Mouse (Mus musculus) adrenal gland, adult 8-10 months (tissue): ENCODE measurements around the gene St6galnac3. TPM values are rescaled to one million over a fixed set of nuclear protein-coding genes. Genes with fewer than 3 reads are reported as not detected.

Source experiments
- DNase-seq: peaks from one replicate; pipeline ENCODE4 v3.0.0; 2022
- total RNA-seq, 4 experiments: library from RNA; stranded (reverse); gene quantifications; 2 replicates each; pipeline ENCODE4 v1.2.4; 2022

St6galnac3 gene
- total RNA-seq, 4 experiments from 2014 or later: 7.7 to 25.4 (median 16.9) TPM

DNA sequence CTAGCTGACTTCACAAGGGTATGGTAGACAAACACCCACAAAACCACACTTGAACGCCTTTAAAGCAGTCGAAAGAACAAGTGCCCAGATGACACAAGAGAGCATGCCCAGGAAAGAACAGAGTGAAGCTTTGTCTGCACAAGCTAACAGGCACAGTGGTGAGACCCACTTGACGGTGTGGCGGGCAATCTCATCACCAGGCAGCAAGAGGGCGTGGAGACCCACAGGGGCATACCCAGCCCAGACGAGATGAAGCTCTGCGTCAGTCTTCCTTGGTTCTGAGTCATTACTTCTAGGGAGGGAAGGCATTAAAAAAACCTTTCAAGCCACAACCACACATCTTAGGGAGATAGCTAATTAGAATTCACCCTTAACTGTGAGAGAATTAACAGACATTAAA, 79.2 kb downstream of the St6galnac3 start:
- DNase-seq: no peak

DNA sequence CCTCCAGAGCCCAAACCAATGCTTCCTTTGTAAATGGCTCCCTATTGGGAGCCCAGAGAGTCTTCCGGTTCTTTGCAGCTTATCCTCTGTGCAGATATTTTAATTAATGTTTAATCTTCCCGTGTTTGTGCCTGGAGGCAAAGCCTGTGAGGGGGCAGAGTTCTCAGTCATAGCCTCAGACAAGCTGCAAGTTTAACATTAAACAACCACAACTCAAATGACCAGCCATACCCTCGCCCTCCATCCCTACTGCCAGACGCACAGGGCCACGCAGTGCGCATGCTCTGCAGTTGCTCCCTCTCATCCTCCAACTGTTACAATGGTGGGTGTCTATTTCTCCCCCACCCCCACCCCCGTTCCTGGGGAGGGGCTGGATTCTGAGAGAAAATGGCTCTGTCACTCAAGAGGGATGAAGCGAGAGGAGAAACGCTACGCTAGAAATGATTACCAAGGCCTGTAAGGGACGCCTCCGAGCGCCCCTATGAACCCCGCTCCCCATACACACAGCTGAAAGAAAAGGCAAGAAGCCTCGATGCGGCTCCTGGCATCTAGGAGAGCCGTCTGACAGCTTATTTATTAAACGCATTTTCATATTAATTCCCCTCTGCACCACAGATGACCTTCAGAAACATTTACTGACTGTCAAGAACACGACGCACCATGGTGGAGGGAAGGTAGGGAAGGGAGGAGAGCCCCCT, 81.0 kb downstream of the St6galnac3 start:
- DNase-seq: no peak

DNA sequence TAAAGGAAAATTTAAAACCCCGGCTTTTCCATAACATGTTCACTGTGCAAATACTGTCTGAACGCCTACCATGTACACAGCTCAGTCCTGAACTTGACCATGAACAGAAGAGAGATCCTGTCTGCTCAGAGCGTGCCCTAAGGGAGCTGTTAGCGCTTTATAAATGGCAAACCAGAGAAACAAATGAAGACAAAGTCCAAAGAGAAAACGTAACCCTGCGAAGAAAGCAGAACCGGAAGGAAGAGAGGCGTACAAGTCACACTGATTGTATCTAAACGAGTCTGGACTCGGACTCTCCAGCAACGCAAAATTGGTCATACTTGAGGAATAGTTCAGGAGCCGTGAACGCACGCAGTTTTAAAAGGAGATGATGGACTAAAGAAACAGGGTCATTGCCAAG, 82.1 kb downstream of the St6galnac3 start:
- DNase-seq: no peak

DNA sequence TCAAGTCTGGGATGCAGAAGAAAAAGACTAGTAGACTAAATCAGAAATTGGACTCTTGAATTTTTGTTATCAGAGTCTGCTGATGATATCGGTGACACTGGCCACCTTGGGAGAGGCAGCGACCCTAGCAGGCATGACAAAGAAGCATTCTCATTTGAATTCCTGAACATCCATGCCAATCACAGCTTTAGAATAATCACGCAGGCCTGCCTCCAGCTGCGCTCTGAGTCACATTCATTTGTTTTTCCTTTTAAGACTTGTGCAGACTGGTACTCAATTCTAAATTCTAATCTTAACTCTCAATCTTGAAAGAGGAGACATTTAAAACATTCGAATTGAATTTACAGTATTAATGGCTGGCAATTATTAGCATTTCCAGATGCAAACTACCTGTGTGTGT, 83.2 kb downstream of the St6galnac3 start:
- no peak for DNase-seq

DNA sequence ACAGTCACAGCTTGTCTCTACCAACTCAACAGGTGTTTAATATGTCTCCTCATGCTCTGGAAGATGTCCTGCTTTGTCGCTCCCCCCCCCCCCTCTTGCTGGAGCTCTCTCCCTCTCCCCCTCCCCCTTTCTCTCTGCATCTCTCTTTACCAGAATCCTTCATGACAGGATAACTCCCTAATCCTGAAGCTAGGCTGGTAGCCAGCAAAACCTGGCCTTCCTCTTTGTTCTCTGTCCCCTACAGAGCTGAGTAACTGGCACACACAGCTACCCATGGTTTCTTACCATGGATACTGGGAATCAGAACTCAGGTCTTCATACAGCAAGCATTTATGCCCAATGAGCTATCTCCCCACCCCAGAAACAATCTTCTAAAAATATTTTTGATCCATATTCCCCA, 87.6 kb downstream of the St6galnac3 start:
- DNase-seq: no peak

DNA sequence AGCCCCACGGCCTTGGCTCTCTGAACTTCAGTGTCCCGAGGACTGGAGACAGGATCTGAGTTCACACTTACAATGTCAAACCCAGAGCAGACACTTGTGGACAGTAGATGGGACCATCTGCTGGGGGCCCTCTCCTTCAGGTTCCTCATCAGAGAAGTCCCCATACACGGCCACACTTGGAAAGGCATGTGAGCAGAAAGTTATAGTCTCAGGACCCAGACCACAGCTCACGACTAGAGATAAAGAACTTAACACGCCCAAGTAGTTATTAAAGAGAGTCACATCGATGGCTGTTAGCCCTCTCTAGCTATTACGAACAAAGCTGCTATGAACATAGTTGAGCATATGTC, 88.2 kb downstream of the St6galnac3 start:
- no peak for DNase-seq

DNA sequence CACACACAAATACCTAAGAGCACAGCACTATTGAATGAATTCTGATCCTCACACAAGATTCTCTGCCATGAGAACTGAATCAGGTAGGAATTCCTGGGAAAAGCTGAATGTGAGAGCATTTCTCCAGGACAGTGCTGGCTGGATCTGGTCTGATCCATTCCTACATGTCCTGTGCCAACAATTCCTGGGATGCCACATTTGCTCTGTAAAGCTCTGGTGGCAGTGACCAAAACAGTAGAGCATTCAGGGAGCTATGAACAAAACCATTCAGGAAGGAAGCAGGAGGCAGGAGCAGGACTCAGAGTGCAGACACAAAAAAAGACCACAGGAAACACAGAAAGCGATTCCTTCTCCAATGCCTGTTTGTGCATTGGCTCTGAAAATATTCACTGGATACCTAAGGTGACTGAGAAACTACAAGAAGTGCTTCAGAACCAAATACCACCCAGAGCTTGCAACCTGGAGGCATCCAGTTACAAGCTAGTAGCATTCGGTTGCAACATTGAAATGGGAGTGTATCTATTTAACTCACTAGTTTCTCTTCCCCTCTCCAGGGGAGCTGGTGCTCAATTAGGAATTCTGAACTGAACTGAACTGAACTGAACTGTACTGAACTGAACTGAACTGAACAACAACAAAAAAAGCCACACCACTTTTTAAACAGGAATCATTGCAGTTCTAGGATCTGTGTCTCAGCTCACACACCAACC, 88.7 kb downstream of the St6galnac3 start:
- no peak for DNase-seq

DNA sequence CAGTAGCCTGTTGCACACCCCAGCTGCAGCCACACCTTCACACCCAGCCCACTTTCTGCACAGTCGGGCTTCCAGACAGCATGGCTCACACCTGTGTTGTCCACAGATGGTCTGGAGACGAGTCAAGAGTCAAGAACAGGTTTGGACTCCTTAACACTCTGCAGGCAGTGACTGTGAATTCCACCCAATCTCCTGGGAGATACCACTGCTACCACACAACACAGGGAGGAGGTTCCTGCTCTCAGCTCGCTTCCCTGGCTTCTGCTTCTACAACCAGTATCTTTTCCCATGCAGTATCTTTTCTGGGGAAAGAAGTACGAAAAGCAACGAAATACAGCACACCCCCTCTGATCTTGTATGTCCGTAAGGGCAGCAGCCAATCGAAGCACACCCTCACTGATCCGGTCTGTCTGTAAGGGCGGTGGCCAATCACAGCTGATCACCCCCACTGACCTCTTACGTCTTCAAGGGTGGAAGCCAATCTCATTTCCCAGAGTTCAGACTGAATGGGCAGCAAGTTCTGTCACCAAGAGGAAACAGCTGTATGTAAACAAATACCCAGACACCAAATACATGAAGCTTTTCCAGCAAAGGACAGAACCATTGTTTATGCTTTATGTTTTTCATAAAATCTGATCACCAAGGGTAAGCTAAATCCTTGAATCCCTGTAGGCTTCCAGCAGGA, 92.8 kb downstream of the St6galnac3 start:
- DNase-seq: no peak

DNA sequence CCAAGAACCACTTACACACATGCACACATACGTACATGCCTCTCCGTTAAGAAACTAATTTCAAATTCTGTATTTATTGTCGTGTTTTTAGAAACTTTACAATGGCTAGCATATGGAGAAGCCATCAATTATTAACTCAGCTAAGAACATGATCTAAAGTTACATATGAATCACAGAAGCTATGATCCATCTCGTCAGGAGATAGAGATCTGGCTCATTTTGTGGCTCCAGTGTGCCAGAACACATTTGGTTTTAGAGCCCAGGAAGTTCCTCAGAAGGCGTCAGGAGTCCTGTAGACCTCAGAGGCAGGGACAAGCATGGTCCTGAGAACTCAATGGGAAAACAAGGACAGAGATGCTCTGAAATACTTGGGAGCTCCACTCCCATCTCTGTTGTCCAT, 98.7 kb downstream of the St6galnac3 start:
- no peak for DNase-seq

DNA sequence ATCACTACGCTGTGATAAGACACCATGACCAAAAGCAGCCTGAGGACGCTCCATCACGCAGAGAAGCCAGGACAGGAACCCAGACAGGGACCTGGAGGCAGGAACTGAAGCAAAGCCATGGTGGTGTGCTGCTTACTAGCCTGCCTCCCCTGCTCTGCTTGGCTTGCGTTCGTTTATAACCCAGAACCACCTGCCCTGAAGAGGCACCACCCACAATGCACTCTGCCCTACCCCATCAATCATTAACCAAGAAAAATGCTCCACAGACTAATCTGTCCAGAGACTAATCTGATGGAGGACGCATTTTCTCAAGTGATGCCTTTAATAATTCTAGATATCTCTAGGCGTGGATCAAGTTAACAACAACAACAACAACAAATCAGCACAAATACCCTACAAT, 106.0 kb downstream of the St6galnac3 start:
- DNase-seq: no peak

DNA sequence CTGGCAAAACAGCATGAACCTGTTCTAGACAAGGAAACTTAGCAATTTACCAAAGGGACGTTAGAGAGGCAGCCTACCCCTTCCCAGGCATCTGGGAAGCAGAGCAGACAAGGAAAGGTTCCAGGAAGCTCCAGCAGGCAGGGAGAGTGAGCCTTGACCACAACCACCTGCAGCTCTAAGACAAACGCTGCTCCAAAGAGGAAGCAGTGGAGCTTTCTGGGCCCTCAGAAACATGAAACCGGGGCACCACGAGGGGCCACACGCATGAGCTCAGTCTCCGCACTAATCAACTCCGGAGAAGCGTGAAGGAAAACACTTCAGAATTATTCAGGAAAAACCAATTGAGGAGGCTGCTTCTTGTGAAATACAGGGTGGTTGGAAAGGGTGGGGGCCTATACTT, 108.1 kb downstream of the St6galnac3 start:
- DNase-seq: no peak

DNA sequence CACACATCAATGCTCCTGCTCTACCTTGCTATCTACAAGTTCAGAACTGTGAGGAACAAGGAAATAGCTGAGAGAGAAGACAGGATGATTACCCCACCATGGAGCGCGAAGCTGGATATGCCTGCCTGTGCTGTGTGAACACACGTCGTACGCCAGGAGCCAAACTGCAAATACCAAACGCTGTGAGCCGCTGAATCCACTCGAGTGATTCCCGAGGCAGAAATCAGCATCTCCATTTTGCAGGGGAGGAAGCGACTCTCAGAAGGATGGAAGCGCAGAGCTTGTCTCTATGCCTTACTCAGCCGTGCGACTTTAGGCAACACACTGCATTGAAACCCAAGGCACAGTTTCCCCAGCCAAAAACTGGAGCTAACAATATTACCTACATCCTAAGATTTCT, 114.7 kb downstream of the St6galnac3 start:
- DNase-seq: no peak

DNA sequence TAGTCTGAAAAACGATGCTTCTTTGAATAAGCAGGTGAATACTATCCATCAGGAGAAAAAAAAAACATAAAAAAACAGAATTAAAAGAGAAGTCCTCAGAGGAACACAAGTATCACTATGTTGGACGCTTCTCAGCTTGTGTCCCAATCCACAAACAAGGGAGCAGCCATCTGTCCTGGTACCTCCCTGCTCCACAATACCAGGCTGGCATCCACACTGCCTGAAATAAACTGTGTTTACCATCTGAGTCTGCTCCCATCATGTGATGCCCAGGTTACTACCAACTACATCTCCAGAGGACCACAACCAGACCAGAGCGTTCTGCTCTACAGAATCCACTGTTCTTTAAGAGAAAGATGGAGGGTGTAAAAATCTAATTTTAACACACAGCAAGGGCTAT, 118.6 kb downstream of the St6galnac3 start:
- DNase-seq: no peak

DNA sequence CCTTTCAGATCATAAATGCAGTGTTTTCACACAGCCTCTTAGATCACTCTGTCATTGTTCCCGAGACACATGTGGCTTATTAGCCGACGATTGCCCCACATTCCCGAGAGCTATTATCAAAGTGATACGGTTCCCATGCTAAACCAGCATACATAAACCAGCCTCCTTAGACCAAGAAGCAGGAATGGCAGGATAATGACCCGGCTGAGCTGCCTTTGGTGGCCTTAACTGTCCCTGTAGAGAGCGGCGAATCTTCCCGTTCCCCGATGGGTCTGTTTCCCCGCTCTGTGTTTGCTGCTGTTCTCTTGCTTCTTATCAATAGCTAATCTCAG, 119.2 kb downstream of the St6galnac3 start:
- no peak for DNase-seq

DNA sequence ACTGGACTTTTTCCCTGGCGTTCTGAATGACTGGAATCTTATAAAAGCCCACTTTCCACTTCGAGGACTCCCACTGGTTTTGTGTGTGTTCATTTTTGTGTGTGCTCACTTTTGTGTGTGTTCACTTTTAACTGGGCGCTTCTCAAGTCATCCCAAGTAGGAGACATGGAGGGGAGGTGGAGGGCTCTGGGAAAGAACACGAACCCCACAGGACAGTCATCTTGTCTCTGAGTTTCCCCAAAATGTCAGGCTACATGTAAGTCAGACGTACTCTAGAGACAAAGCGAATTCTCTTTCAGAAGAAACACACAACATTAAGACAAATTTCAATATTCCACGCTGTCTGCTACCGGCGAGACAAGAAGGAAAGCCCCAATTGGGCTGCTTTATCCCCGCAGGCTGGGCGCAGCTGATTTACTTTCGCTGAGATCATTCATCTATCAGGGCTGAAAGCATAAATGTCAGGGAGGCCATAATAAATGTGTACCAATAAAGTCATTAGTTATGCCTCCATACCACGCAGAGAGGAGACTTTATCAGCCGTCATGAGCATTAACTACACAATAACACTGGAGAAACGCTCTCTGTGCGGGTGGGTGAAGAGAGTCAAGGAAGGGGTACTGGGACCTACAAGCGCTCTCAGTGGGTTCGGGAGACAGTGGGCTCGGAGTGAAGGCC, 119.7 kb downstream of the St6galnac3 start:
- DNase-seq: no peak

DNA sequence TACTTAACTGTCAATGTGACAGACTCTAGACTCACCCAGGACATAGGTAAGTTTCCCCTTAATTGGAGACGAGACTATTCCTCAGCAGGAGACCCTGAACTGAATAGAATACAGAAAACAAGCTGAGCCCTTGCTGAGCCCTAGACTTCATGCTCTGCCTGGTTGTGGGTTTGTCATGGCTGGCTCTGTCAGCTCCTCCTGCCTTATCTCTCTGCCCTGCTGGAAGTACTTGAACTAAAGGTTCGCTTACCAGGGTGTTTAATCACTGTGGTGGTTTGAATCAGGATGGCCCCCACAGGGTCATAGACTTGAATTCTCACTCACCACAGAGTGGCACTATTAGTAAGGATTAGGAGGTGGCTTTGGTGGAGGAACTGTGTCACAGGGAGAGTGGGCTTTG, 125.8 kb downstream of the St6galnac3 start:
- DNase-seq: no peak

DNA sequence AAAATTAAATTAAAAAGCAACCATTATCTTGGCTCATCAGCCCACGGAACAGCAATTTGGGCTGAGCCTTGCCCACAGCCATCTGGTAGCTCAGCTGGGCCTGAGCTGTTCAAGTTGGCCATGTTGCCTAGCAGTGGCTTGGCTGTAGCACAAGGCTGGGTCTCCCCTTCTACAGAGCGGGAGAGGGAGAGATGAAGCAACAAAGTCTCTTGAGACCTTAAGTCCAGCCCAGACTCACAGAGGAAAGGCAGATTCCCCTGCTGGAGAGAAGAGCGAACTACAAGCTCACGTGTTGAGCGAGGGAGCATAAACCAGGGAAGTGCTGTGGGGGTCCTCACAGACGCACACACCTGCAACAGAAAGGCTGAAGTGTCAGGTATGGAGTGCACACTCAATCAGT, 126.3 kb downstream of the St6galnac3 start:
- no peak for DNase-seq

DNA sequence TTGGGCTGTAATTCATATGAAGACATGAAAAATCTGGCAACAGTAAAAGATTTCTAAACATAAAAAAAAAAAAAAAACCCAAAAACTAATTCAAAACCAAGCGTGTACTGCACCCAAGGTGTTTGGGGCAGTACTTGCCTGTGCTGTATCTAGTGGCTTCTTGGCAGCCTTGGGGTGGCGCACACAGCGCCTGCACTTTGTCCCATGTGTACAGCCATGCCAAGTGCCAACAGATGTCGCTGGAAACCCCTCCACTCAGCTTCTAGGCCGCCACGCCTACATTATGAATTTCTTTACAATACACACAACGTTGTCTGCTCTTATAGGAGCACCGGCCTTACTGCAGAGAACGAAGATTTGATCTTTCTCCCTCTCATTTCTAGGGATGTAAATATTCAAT, 130.4 kb downstream of the St6galnac3 start:
- DNase-seq: no peak

DNA sequence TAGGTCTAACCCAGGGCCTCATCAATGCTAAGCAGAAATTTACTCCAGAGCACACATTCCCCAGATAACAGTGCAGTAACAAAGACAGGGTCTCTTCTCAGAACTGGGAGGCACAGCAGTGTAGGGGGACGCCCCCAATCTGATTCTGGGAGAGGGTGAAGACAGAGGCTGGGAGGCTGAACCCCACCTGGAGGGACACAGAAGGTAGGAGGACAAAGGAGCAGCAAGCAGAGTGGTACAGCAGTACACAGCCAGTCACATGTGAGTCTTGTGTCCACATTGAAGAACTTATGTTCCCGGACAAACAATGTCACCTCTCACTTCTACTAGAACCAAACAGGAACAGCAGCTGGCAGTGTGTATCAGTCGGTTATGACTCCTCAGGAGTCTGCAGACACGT, 131.0 kb downstream of the St6galnac3 start:
- no peak for DNase-seq

DNA sequence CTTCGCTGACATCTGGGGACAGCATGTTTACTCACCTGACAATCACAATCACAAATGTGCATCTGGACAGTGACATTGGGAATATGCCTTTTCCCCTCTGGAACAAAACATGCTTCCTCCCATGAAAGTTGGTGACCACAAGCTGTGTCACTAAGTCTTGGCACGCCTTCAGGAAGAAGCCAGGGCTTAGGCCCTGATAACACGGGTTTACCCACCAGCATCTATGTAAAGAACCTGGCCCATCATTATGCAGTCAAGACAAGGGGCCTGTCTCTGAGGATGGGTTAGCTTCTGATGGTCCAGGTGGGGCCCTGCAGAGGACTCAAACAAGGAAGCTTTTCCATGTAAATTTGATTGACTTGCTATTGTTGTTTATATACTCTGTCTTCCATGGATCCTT, 131.9 kb downstream of the St6galnac3 start:
- no peak for DNase-seq

DNA sequence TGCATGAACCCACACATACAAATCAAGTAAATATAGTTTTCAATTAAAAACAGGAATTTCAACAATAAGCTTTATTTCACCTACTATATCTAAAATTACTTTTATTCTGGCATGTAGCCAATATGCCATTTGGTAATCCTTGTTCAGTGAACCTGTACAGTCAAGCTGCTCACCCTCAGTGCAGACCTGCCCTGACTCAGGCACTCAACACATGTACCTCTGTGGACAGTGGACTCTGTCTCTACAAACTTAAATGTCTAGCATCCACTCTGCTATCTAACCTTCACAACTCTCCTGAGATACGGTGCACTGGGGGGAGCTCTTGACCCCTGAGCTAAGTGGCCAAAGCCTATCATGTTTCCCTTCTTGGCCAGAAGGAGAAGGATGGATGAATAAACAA, 137.4 kb downstream of the St6galnac3 start:
- DNase-seq: no peak

DNA sequence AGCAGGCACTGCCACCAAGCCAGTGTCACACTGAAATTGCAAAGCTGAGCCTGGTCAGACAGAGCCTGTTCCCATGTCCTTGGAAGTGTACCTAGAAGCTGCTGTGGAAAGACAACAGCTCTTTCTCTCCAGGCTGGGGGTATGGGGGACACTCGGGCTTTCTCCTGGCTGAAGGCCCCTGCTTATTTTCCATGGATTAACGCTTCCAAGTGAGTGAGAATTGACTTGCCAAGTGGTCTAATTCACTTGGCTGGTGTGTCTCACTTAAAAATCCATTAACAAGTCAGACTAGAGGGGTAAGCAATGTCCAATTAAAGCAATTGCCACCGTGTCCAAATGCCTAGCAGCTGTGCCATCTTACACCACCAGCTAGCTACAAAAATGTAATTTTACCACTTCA, 140.1 kb downstream of the St6galnac3 start:
- no peak for DNase-seq

DNA sequence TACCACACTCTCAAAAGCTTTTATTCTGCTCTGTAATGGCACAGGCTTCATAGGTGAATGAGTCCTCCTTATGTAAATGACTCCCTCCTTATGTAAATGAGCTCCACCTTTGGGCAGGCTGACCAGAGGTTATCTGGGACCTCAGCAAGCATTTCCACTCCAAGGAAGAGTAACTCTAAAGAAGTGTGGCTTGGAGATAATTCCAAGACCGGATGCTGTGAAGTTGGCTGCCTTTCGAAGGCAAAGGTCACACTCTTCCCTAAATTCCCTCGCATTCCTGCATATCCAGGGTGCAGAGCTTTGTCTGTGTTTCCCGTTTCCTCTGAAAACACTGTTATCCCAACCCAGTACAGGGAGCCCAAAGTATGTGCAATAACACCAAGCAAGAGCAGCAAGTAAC, 142.9 kb downstream of the St6galnac3 start:
- DNase-seq: no peak

DNA sequence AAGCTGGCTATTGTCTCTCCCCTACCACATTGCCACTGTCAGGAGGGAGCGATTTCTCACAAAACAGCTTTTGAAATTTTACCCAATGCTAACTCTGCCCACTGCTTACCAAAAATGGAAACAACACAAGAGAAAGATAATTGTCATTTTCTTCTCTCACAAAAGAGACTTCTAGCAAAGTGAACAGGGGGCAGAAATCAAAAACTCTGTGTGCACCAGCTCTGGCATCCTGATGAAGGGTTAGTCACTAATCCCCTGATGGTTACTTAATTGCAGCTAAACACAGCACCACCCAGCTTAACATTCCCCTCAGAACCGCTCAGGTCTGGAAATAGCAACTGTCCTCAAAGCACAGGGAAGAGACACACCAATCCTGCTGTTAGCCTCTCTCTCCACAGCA, 144.3 kb downstream of the St6galnac3 start:
- DNase-seq: no peak
